Mouse (Mus musculus): ENCODE data around the gene Pex5l. TPM values are rescaled to one million over a fixed set of nuclear protein-coding genes. Genes with fewer than 3 reads are reported as not detected.

The Pex5l gene
- polyA plus RNA-seq, 2 experiments = 0.04 TPM; not detected in 1

DNA sequence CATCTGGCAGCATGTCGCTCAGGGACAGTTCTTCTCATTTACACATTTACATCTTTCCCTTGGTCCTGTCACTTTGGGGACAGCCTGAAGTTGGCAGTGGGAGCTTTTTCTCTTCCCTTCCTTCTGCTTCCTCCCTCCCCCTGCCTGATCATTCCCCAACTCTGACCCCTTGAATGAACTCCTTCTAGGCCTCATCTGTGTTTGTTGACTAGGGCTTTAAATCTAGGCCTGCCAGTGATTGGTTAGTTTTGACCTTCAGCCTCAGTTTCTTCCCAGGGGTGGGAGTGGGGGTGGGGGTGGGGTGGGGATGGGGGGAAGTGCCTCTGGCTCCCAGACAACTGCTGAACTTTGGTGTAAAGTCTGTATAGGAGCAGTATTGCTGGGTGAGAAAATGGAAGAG lies 238.4 kb downstream of the Pex5l start:
- H3K36me3 ChIP-seq (replicated peaks; ENCODE audit: control insufficient read depth, insufficient read depth, low read depth) = no peaks in the 10 kb centered on the region
- H3K4me3 ChIP-seq (ENCODE audit: insufficient read depth in 1 of 2, low read depth in 2 of 2, low read length in 2 of 2) = no peak overlapping the region
- no peak overlapping the region for H3K27ac ChIP-seq
- TF ChIP-seq EP300 (IDR thresholded peaks at IDR 0.05; ENCODE audit: low read depth) (no peak), CTCF (IDR thresholded peaks at IDR 0.05; ENCODE audit: low read depth) (no peak)
- no peaks in the 10 kb centered on the region for H3K4me1 ChIP-seq (replicated peaks; ENCODE audit: control insufficient read depth in 2 of 2, insufficient read depth in 2 of 2, low read length in 1 of 2)
- H3K4me2 ChIP-seq (ENCODE audit: low read depth) = no peak overlapping the region
- no peak for ATAC-seq (ENCODE audit: insufficient read depth)
- H3K9ac ChIP-seq (replicated peaks) = no peak overlapping the region
- H3K27me3 ChIP-seq (ENCODE audit: control insufficient read depth, insufficient read depth, low read length) = no peaks in the 10 kb centered on the region
- 77% methylated on average over 1 of the region's 1 CpGs for WGBS (ENCODE audit: insufficient replicate concordance)
- DNase-seq (ENCODE audit: low read depth in 3 of 3, low spot score in 3 of 3) = no peak
- no peaks in the 10 kb centered on the region for H3K9me3 ChIP-seq (ENCODE audit: control insufficient read depth, low read length)

GRCm38 (mm10) chr3:32903462-32903861 lies 239.6 kb downstream of the Pex5l start:
- Histone ChIP-seq H3K9ac (replicated peaks) (no peak overlapping the region), H3K27me3 (ENCODE audit: control insufficient read depth, insufficient read depth, low read length) (no peaks in the 10 kb centered on the region), H3K4me3 (ENCODE audit: insufficient read depth in 1 of 2, low read depth in 2 of 2, low read length in 2 of 2) (no peak overlapping the region), H3K36me3 (replicated peaks; ENCODE audit: control insufficient read depth, insufficient read depth, low read depth) (no peaks in the 10 kb centered on the region), H3K4me1 (replicated peaks; ENCODE audit: control insufficient read depth in 2 of 2, insufficient read depth in 2 of 2, low read length in 1 of 2) (no peaks in the 10 kb centered on the region), H3K9me3 (ENCODE audit: control insufficient read depth, low read length) (no peaks in the 10 kb centered on the region), H3K27ac (no peak overlapping the region), H3K4me2 (ENCODE audit: low read depth) (no peak overlapping the region)
- TF ChIP-seq CTCF (IDR thresholded peaks at IDR 0.05; ENCODE audit: low read depth) (no peak), EP300 (IDR thresholded peaks at IDR 0.05; ENCODE audit: low read depth) (no peak)
- no peak for DNase-seq (ENCODE audit: low read depth in 3 of 3, low spot score in 3 of 3)
- ATAC-seq (ENCODE audit: insufficient read depth) = no peak
- 49% methylated on average over 4 of the region's 4 CpGs for WGBS (ENCODE audit: insufficient replicate concordance)

All from liver, embryonic 14.5 days (tissue).